Mouse (Mus musculus) bone marrow, adult 2 months (tissue): Measurements from ENCODE around the gene Iqsec2.

Experiments
- CTCF ChIP-seq: fragments of 200-500 bp; IDR thresholded peaks from 2 replicates; pipeline ENCODE4 v1.5.1; 2011; ENCODE audit warnings: low read length, control low read depth; ENCODE audit not compliant: control insufficient read depth, insufficient read depth
- POLR2A ChIP-seq: fragments of 200-500 bp; IDR thresholded peaks from 2 replicates; pipeline ENCODE4 v1.6.1; 2011; ENCODE audit warnings: low read depth, mild to moderate bottlenecking, control low read depth, low read length, borderline replicate concordance; ENCODE audit not compliant: control insufficient read depth

DNA sequence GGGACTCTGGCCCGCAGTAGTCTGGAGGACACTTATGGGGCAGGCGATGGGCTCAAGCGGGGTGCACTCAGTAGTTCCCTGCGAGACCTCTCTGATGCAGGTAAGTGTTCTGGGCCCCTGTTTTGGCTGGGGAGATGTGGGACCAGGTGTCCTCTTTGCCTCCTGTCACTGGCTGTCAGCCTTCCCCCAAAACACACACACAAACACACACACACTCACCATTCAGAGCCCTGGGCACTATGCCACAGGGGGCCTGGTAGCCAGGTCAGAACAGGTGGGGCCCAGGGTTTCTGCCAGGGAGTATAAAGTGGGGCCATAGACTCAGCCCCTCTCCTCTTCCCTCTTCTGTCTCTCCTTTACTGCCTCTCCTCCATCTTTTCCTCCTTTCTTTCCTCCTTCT lies 77.7 kb downstream of the Iqsec2 start:
- TF ChIP-seq CTCF: no peak
- no peak for TF ChIP-seq POLR2A
